Mouse (Mus musculus): ENCODE results near the gene Rnft1. TPM values are rescaled to one million over a fixed set of nuclear protein-coding genes. Genes with fewer than 3 reads are reported as not detected.

Rnft1 gene
- 12.1 and 16.6 TPM in 2 replicates for polyA plus RNA-seq (2021; fragmentation: Nextera tagmentation)
- long read RNA-seq, experiment 1, full-length matches to known transcripts = 104 of 154 reads
- long read RNA-seq, experiment 1, partial matches to known transcripts = 22 of 154 reads
- long read RNA-seq, experiment 1, other reads (novel, unspliced or antisense) = 28 of 154 reads
- long read RNA-seq, experiment 2, full-length matches to known transcripts = 25 of 33 reads
- long read RNA-seq, experiment 2, partial matches to known transcripts = 3 of 33 reads
- long read RNA-seq, experiment 2, other reads (novel, unspliced or antisense) = 5 of 33 reads

DNA sequence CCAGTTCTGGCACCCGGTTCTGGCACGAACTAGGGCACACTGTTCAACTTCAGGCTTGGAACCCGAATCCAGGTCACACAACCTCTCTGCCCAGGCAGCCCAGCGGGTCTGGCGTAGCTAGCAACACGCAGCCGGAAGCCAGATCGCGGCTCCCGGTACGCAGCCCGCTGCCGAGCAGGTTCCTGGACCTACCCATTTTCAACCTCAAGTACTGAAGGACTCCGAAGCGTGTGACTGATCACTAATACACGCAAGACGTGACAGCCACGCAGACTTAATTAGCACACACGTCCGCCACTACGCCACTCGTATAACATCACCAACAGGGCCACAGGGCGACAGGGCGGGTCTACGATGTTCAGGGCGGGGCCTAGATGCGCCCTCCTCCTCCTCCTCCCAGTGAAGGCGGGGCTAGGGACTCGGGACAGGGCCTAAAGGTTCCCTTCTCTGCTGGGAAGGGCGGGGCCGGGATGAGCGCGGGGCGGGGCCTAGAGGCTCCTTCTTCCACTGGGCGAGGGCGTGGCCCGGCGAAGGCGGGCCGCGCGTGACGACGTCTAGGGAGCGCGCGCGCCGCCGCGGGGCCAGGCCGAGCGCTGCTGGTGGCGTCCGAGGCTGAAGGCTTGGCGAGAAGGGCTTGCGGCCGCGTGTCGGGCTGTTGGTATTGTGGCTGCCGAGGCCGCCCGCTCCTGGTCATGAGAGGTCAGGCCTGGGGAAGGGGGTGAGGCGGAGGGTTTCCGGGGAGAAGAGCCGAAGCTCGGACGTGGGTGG is at the start of gene Rnft1:
Gene Rnft1 (plus strand): TSS at position 557 of the 768 bp plus-strand sequence.

DNA sequence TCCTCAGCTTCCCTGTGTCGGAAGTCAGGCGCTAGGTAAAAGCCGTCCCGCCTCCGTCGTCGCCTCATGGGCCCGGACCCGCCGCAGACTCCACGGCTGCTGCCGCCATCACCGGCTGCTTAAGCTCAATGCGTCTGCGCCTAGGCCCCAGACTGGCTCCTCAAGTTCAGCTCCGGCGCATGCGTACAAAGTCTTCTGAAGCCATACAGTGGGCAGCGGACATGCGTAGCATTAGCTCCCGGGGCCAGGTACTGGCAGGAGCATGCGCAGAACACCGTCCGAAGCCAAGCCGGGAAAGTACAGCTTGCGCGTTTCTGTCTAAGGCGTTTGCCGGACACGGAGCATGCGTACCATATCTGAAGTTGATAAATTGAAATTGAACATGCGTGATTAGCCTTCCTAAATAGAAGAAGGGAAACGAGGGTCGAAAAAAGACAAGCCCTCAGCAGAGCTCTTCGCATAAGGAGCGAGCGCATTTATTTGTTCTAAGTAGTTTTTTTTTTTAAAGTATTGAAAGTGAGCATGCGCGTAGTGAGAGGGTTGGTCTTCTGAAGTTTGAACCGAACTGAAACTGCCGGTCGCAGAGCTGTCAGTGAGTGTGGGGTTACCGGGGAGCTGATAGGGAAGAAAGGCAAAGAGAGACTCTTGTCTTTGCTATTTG is 60.3 kb downstream of the Rnft1 start, which contains the start of the genes Rps6kb1 and Tubd1:
Gene Rps6kb1 (minus strand): TSS at position 167 of the 661 bp plus-strand sequence.
Gene Tubd1 (plus strand): TSS at position 353 of the 661 bp plus-strand sequence.

Other genes with a start within 250 kb of the Rnft1 start
- 3.3 and 3.8 TPM in 2 replicates for gene Ints2, start 227.1 kb upstream of the Rnft1 start, polyA plus RNA-seq (2021; fragmentation: Nextera tagmentation)
- gene Med13, start 127.1 kb upstream of the Rnft1 start, polyA plus RNA-seq (2021; fragmentation: Nextera tagmentation) = 2.5 and 3.4 TPM in 2 replicates
- gene Rps6kb1, start 60.1 kb downstream of the Rnft1 start, polyA plus RNA-seq (2021; fragmentation: Nextera tagmentation) = 24.0 and 32.7 TPM in 2 replicates
- 2.1 and 3.4 TPM in 2 replicates for gene Tubd1, start 60.3 kb downstream of the Rnft1 start, polyA plus RNA-seq (2021; fragmentation: Nextera tagmentation)
- 146 and 199 TPM in 2 replicates for gene Vmp1, start 199.2 kb downstream of the Rnft1 start, polyA plus RNA-seq (2021; fragmentation: Nextera tagmentation)
- 13.2 and 14.8 TPM in 2 replicates for gene Ptrh2, start 199.3 kb downstream of the Rnft1 start, polyA plus RNA-seq (2021; fragmentation: Nextera tagmentation)

Measured in left cerebral cortex, adult 6 months (tissue).